In the genomic region with DNA sequence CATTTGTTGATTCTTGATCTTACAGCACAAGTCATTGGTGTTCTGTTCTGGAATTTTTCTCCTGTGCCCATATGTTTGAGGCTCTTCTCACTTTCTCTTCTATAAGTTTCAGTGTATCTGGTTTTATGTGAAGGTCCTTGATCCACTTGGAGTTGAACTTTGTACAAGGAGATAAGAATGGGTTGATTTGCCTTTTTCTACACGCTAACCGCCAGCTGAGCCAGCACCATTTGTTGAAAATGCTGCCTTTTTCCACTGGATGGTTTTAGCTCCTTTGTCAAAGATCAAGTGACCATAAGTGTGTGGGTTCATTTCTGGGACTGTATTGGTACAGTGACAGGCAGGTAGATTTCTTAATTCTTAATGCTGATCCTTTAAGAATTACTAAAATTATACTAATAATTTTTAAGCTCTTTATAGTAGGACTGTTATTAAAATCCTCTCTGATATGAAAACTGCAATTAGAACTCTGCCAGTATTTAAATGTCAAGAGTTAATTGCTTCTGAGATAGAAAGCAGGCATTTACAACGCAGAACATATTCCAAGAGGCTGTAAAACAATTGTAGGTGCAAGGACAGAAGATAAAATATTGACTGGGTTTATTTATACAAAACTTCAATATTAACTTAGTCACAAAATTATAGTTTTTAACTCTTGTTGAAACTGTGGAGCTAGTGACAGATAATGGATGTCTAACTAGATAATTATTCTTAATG, we compare ENCODE assay signal across 25 mouse cellular contexts. TPM values are rescaled to one million over a fixed set of nuclear protein-coding genes. Genes with fewer than 3 reads are reported as not detected.
DNase-seq lines count a peak whose midpoint lies in the region; ATAC-seq and TF ChIP-seq lines count a peak whose summit lies in the region.
"Had no signal": no experiment of that assay in that cellular context is flagged by ENCODE, and none has a peak within 500 bp of the region (broad histone marks: within the 10 kb centered on the region; RNA-seq: fewer than 3 reads in every experiment).

No protein-coding gene starts in this region.

- no peak for DNase-seq in ovary, postnatal 14 days (ENCODE audit: low spot score)
- DNase-seq in spleen, adult 12 weeks (ENCODE audit: low spot score): no peak
- DNase-seq in left cerebral cortex, postnatal 25 days (ENCODE audit: low spot score in 2 of 2): no peak
- DNase-seq: adrenal gland, adult 2 months; adrenal gland, adult 8-10 months; adrenal gland, postnatal 10 days; adrenal gland, postnatal 14 days; adrenal gland, postnatal 25 days; adrenal gland, postnatal 36 days; B cell, adult 2 months; cerebellum, adult 11 months; cerebellum, adult 11-12 months; cerebellum, adult 18-20 months had no signal

- WGBS in intestine, embryonic 15.5 days: 45% methylated on average over 3 of the region's 3 CpGs
- 52% methylated on average over 3 of the region's 3 CpGs for WGBS in intestine, embryonic 16.5 days
- 46% methylated on average over 3 of the region's 3 CpGs for WGBS in intestine, postnatal 0 days

- no peaks in the 10 kb centered on the region; the same call in 1 of the 2 replicates for H3K9me3 ChIP-seq in intestine, embryonic 15.5 days
- H3K9me3 ChIP-seq in intestine, embryonic 16.5 days (ENCODE audit: control insufficient read depth, low read length): no peaks in the 10 kb centered on the region
- no peaks in the 10 kb centered on the region for H3K9me3 ChIP-seq in intestine, postnatal 0 days (ENCODE audit: control insufficient read depth)
- H3K9me3 ChIP-seq: G1E had no signal

- intact Hi-C loops in left cerebral cortex, postnatal 25 days (cut with DNase I): no loop called here

- 0 out of 2 replicates have a peak, but pooled peaks cover 2% of the 10 kb centered on the region for H3K4me1 ChIP-seq in intestine, embryonic 15.5 days (replicated peaks)
- H3K4me1 ChIP-seq in intestine, embryonic 16.5 days (ENCODE audit: control insufficient read depth, insufficient read depth, low read length): peaks cover 7% of the 10 kb centered on the region; the same call in 1 of the 2 replicates
- no peaks in the 10 kb centered on the region for H3K4me1 ChIP-seq in intestine, postnatal 0 days (replicated peaks; ENCODE audit: control insufficient read depth, insufficient read depth, low read length)

- peak; percentile 79 for ATAC-seq in intestine, embryonic 15.5 days
- peak; percentile 85 for ATAC-seq in intestine, embryonic 16.5 days
- ATAC-seq in intestine, postnatal 0 days: peak; percentile 51; the same call in 1 of the 2 replicates
- ATAC-seq: activated CD4-positive, CD25-positive, alpha-beta regulatory T cell, adult 4 months; CD4-positive, CD25-positive, alpha-beta regulatory T cell, adult 4 months; Patski had no signal

- H3K36me3 ChIP-seq in intestine, embryonic 15.5 days: no peaks in the 10 kb centered on the region
- no peaks in the 10 kb centered on the region for H3K36me3 ChIP-seq in intestine, embryonic 16.5 days (ENCODE audit: control insufficient read depth, insufficient read depth, low read length)
- H3K36me3 ChIP-seq in intestine, postnatal 0 days (ENCODE audit: control insufficient read depth, insufficient read depth): no peaks in the 10 kb centered on the region
- H3K36me3 ChIP-seq: G1E had no signal

- H3K4me2 ChIP-seq in intestine, embryonic 15.5 days (replicated peaks): no peak overlapping the region
- no peak overlapping the region for H3K4me2 ChIP-seq in intestine, embryonic 16.5 days (ENCODE audit: low read depth, low read length)
- H3K4me2 ChIP-seq in intestine, postnatal 0 days (replicated peaks; ENCODE audit: low read depth): no peak overlapping the region

- H3K4me3 ChIP-seq in intestine, embryonic 15.5 days (replicated peaks): no peak overlapping the region
- H3K4me3 ChIP-seq in intestine, embryonic 16.5 days (ENCODE audit: low read length): no peak overlapping the region
- H3K4me3 ChIP-seq in intestine, postnatal 0 days (ENCODE audit: low read depth, low read length): no peak overlapping the region

- no peaks in the 10 kb centered on the region for H3K27me3 ChIP-seq in intestine, embryonic 15.5 days (replicated peaks)
- no peaks in the 10 kb centered on the region for H3K27me3 ChIP-seq in intestine, embryonic 16.5 days (replicated peaks; ENCODE audit: control insufficient read depth, insufficient read depth, low read length)
- H3K27me3 ChIP-seq in intestine, postnatal 0 days (replicated peaks; ENCODE audit: control insufficient read depth, insufficient read depth, low read length): no peaks in the 10 kb centered on the region
- H3K27me3 ChIP-seq: CH12.LX, Patski had no signal

- H3K27ac ChIP-seq in intestine, embryonic 15.5 days: no peak overlapping the region
- H3K27ac ChIP-seq in intestine, embryonic 16.5 days (ENCODE audit: low read length): no peak overlapping the region
- no peak overlapping the region for H3K27ac ChIP-seq in intestine, postnatal 0 days (ENCODE audit: low read depth, low read length)

- TF ChIP-seq CTCF in intestine, postnatal 0 days (IDR thresholded peaks at IDR 0.05; ENCODE audit: low read depth): no peak

- H3K9ac ChIP-seq in intestine, embryonic 15.5 days: no peak overlapping the region
- H3K9ac ChIP-seq in intestine, embryonic 16.5 days (ENCODE audit: low read depth, low read length): no peak overlapping the region
- no peak overlapping the region for H3K9ac ChIP-seq in intestine, postnatal 0 days (ENCODE audit: low read depth, low read length)

RNA-seq across cellular contexts. Expression of a gene that starts 44.9 kb away (rescaled TPM):
- 92.0 and 94.3 TPM in 2 replicates for polyA plus RNA-seq in intestine, embryonic 15.5 days (2015; fragmentation: Nextera tagmentation; extraction: Ambion mirVana)
- 141 and 177 TPM in 2 replicates for polyA plus RNA-seq in intestine, embryonic 16.5 days (2015; fragmentation: Nextera tagmentation; extraction: Ambion mirVana)
- polyA plus RNA-seq in intestine, postnatal 0 days (2015; fragmentation: Nextera tagmentation; extraction: Ambion mirVana): 135 and 146 TPM in 2 replicates
- total RNA-seq in left cerebral cortex, postnatal 25 days (2021): not detected
- total RNA-seq: adrenal gland, adult 18-20 months; adrenal gland, adult 2 months; adrenal gland, adult 8-10 months; adrenal gland, postnatal 14 days; adrenal gland, postnatal 25 days; adrenal gland, postnatal 36 days; CH12.LX; ES-E14; MEL had no signal
- polyA plus RNA-seq: activated CD4-positive, CD25-positive, alpha-beta regulatory T cell, adult 4 months; adrenal gland, adult 2 months; C2C12; G1E had no signal
